Mouse (Mus musculus) limb, embryonic 11.5 days (tissue): Measurements from ENCODE around the gene Bspry. TPM values are rescaled to one million over a fixed set of nuclear protein-coding genes. Genes with fewer than 3 reads are reported as not detected.

Experiments
- ATAC-seq: fragments of 200-750 bp; cut with Nextera tagmentation; 2 replicates; pipeline ENCODE4 v1.8.0; 2017; ENCODE audit warnings: low read depth; ENCODE audit not compliant: insufficient number of reproducible peaks, low FRiP score, low TSS enrichment
- DNase-seq: peaks from one replicate; pipeline ENCODE4 v3.0.0-alpha.2; 2015; ENCODE audit warnings: low spot score
- H3K27ac ChIP-seq: fragments of 300-500 bp; sonication (generic); replicated peaks from 2 replicates; pipeline ENCODE4 v1.5.1; 2014; ENCODE audit warnings: low read depth, mild to moderate bottlenecking, low read length
- H3K27me3 ChIP-seq: fragments of 300-500 bp; sonication (generic); 2 replicates; pipeline ENCODE4 v1.6.1; 2014; ENCODE audit warnings: mild to moderate bottlenecking, low read length, mixed read lengths; ENCODE audit not compliant: control insufficient read depth, insufficient read depth
- H3K36me3 ChIP-seq: fragments of 300-500 bp; sonication (generic); 2 replicates; pipeline ENCODE4 v1.6.1; 2014; ENCODE audit warnings: mild to moderate bottlenecking, low read length, moderate library complexity, mixed read lengths; ENCODE audit not compliant: control insufficient read depth, insufficient read depth
- H3K4me1 ChIP-seq: fragments of 300-500 bp; sonication (generic); 2 replicates; pipeline ENCODE4 v1.6.1; 2014; ENCODE audit warnings: low read length, mixed read lengths; ENCODE audit not compliant: control insufficient read depth, insufficient read depth
- H3K4me2 ChIP-seq: fragments of 300-500 bp; sonication (generic); 2 replicates; pipeline ENCODE4 v1.6.1; 2014; ENCODE audit warnings: low read depth, mild to moderate bottlenecking, moderate library complexity; ENCODE audit not compliant: severe bottlenecking
- H3K4me3 ChIP-seq: fragments of 300-500 bp; sonication (generic); 2 replicates; pipeline ENCODE4 v1.5.1; 2014; ENCODE audit warnings: low read depth, low read length
- H3K9ac ChIP-seq: fragments of 300-500 bp; sonication (generic); 2 replicates; pipeline ENCODE4 v1.6.1; 2014; ENCODE audit warnings: mild to moderate bottlenecking, low read length
- H3K9me3 ChIP-seq: fragments of 300-500 bp; sonication (generic); 2 replicates; pipeline ENCODE4 v1.6.1; 2016; ENCODE audit warnings: low read length; ENCODE audit not compliant: control insufficient read depth
- WGBS: fragments of 180-500 bp; shearing (Covaris S2); extraction: QIAGEN DNeasy Blood & Tissue Kit; methylation state at CpG from one replicate; pipeline ENCODE4 v1.1.7; 2014; 5-methylcytosine and 5-hydroxymethylcytosine counted together
- polyA plus RNA-seq: library from polyadenylated mRNA; unstranded; fragments of >200 nt; fragmentation: Nextera tagmentation; extraction: Ambion mirVana; gene quantifications from 2 replicates; pipeline ENCODE4 v1.2.1, GENCODE M21; 2014

The Bspry gene
- polyA plus RNA-seq, 1 experiment from 2014 or later = 0.91 TPM

GRCm38 (mm10) chr4:62487172-62487571, 7.3 kb downstream of the Bspry start:
- no peaks in the 10 kb centered on the region for H3K4me1 ChIP-seq
- H3K27me3 ChIP-seq = no peaks in the 10 kb centered on the region
- H3K27ac ChIP-seq = no peak overlapping the region
- no peak overlapping the region for H3K4me2 ChIP-seq
- 92% methylated on average over 5 of the region's 5 CpGs for WGBS
- no peak overlapping the region for H3K9ac ChIP-seq
- ATAC-seq (no peak), DNase-seq (no peak)
- H3K9me3 ChIP-seq = no peaks in the 10 kb centered on the region
- H3K36me3 ChIP-seq = no peaks in the 10 kb centered on the region
- no peak overlapping the region for H3K4me3 ChIP-seq

GRCm38 (mm10) chr4:62487914-62488313, 8.1 kb downstream of the Bspry start:
- H3K9me3 ChIP-seq = no peaks in the 10 kb centered on the region
- no peaks in the 10 kb centered on the region for H3K27me3 ChIP-seq
- no peak for ATAC-seq
- H3K27ac ChIP-seq = no peak overlapping the region
- H3K36me3 ChIP-seq = no peaks in the 10 kb centered on the region
- H3K4me3 ChIP-seq = no peak overlapping the region
- no peak for DNase-seq
- no peak overlapping the region for H3K9ac ChIP-seq
- H3K4me1 ChIP-seq = no peaks in the 10 kb centered on the region
- no peak overlapping the region for H3K4me2 ChIP-seq
- 95% methylated on average over 2 of the region's 2 CpGs for WGBS

- H3K27ac ChIP-seq = no peak overlapping the region
- H3K4me1 ChIP-seq = no peaks in the 10 kb centered on the region
- H3K27me3 ChIP-seq = no peaks in the 10 kb centered on the region
- WGBS = 91% methylated on average over 2 of the region's 2 CpGs
- ATAC-seq (no peak), DNase-seq (no peak)
- no peak overlapping the region for H3K4me3 ChIP-seq
- H3K36me3 ChIP-seq = no peaks in the 10 kb centered on the region
- H3K9ac ChIP-seq = no peak overlapping the region
- no peaks in the 10 kb centered on the region for H3K9me3 ChIP-seq
- H3K4me2 ChIP-seq = no peak overlapping the region
Measured at GRCm38 (mm10) chr4:62492682-62493081, 12.8 kb downstream of the Bspry start.

DNA sequence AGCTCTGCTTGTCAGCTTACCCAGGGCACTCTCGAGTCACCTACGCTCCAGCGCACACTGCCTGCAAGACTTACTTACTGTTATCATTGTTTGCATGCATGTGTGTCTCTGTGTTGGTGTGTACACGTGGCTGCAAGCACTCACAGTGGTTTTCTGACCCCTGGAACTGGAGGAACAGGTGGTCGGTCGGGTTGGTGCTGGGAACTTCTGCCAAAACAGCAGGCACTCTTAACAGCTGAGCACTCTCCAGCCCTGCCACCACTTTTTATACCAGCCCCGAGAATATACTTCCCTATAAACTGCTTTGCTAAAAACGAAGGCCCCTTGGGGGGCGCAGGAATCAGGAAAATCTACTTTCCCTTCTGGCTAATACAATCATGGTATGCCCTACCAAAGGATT, 14.4 kb downstream of the Bspry start:
- no peak for DNase-seq
- H3K4me2 ChIP-seq = no peak overlapping the region
- H3K9me3 ChIP-seq = no peaks in the 10 kb centered on the region
- H3K36me3 ChIP-seq = no peaks in the 10 kb centered on the region
- H3K4me1 ChIP-seq = no peaks in the 10 kb centered on the region
- H3K27me3 ChIP-seq = no peaks in the 10 kb centered on the region
- no peak for ATAC-seq
- H3K9ac ChIP-seq = no peak overlapping the region
- no peak overlapping the region for H3K4me3 ChIP-seq
- H3K27ac ChIP-seq = no peak overlapping the region
- 72% methylated on average over 9 of the region's 9 CpGs for WGBS

DNA sequence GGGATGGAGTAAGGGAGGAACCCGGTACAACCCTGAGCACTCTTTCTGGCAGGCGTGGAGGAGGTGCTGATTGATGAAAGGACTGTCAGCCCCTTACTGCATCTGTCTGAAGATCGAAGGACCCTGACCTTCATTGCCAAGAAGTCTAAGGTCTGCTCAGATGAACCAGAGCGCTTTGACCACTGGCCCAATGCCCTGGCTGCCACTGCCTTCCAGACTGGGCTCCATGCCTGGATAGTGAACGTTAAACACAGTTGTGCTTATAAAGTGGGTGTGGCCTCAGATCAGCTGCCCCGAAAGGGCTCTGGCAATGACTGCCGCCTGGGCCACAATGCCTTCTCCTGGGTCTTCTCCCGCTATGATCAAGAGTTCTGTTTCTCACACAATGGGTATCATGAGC, 16.1 kb downstream of the Bspry start:
- no peak for DNase-seq
- Histone ChIP-seq H3K4me3 (no peak overlapping the region), H3K9me3 (no peaks in the 10 kb centered on the region), H3K36me3 (peaks cover 5% of the 10 kb centered on the region; the same call in 1 of the 2 replicates), H3K27ac (no peak overlapping the region), H3K9ac (no peak overlapping the region), H3K4me2 (no peak overlapping the region), H3K4me1 (peaks cover 2% of the 10 kb centered on the region; the same call in 1 of the 2 replicates), H3K27me3 (no peaks in the 10 kb centered on the region)
- ATAC-seq = no peak
- WGBS = 75% methylated on average over 8 of the region's 8 CpGs

GRCm38 (mm10) chr4:62496815-62497214, 17.0 kb downstream of the Bspry start:
- Histone ChIP-seq H3K36me3 (peaks cover 5% of the 10 kb centered on the region; the same call in 1 of the 2 replicates), H3K9me3 (no peaks in the 10 kb centered on the region), H3K27ac (no peak overlapping the region), H3K27me3 (no peaks in the 10 kb centered on the region), H3K9ac (no peak overlapping the region), H3K4me2 (no peak overlapping the region), H3K4me3 (no peak overlapping the region), H3K4me1 (peaks cover 3% of the 10 kb centered on the region; the same call in 1 of the 2 replicates)
- 90% methylated on average over 8 of the region's 8 CpGs for WGBS
- no peak for ATAC-seq
- DNase-seq = no peak

- no peak overlapping the region for H3K4me3 ChIP-seq
- no peak for DNase-seq
- no peaks in the 10 kb centered on the region for H3K27me3 ChIP-seq
- H3K4me2 ChIP-seq = no peak overlapping the region
- H3K9me3 ChIP-seq = no peaks in the 10 kb centered on the region
- no peak for ATAC-seq
- no peak overlapping the region for H3K9ac ChIP-seq
- peaks cover 5% of the 10 kb centered on the region; the same call in 1 of the 2 replicates for H3K36me3 ChIP-seq
- H3K27ac ChIP-seq = no peak overlapping the region
- H3K4me1 ChIP-seq = peaks cover 3% of the 10 kb centered on the region; the same call in 1 of the 2 replicates
- 90% methylated on average over 4 of the region's 4 CpGs for WGBS
Measured at GRCm38 (mm10) chr4:62500799-62501198, 20.9 kb downstream of the Bspry start.

GRCm38 (mm10) chr4:62501534-62501933, 21.7 kb downstream of the Bspry start:
- H3K4me1 ChIP-seq = peaks cover 3% of the 10 kb centered on the region; the same call in 1 of the 2 replicates
- WGBS = 4% methylated on average over 7 of the region's 7 CpGs
- DNase-seq = no peak
- no peak overlapping the region for H3K27ac ChIP-seq
- H3K4me3 ChIP-seq = peak overlapping the region; percentile 81
- peaks cover 5% of the 10 kb centered on the region; the same call in 1 of the 2 replicates for H3K36me3 ChIP-seq
- peak; percentile 4; the same call in 1 of the 2 replicates for ATAC-seq
- peak overlapping the region; percentile 80 for H3K9ac ChIP-seq
- H3K9me3 ChIP-seq = no peaks in the 10 kb centered on the region
- peak overlapping the region; percentile 63 for H3K4me2 ChIP-seq
- no peaks in the 10 kb centered on the region for H3K27me3 ChIP-seq
